Mouse (Mus musculus) stomach, postnatal 0 days (tissue): ENCODE data around the gene Dlgap1. TPM values are rescaled to one million over a fixed set of nuclear protein-coding genes. Genes with fewer than 3 reads are reported as not detected.

Experiments used
- ATAC-seq: fragments of 200-750 bp; cut with Nextera tagmentation; 2 replicates; pipeline ENCODE4 v1.8.0; 2017; ENCODE audit not compliant: low FRiP score, low TSS enrichment
- DNase-seq: peaks from one replicate; pipeline ENCODE4 v3.0.0-alpha.2; 2016; ENCODE audit warnings: low spot score
- H3K27ac ChIP-seq: fragments of 300-500 bp; sonication (generic); replicated peaks from 2 replicates; pipeline ENCODE4 v1.5.1; 2014; ENCODE audit warnings: mild to moderate bottlenecking, control low read depth
- H3K27me3 ChIP-seq: fragments of 300-500 bp; sonication (generic); 2 replicates; pipeline ENCODE4 v1.6.1; 2014; ENCODE audit warnings: low read length; ENCODE audit not compliant: control insufficient read depth, insufficient read depth
- H3K36me3 ChIP-seq: fragments of 300-500 bp; sonication (generic); 2 replicates; pipeline ENCODE4 v1.6.1; 2014; ENCODE audit warnings: low read length, mixed read lengths; ENCODE audit not compliant: control insufficient read depth, insufficient read depth
- H3K4me1 ChIP-seq: fragments of 300-500 bp; sonication (generic); replicated peaks from 2 replicates; pipeline ENCODE4 v1.6.1; 2014; ENCODE audit warnings: antibody characterized with exemption; ENCODE audit not compliant: control insufficient read depth, insufficient read depth
- H3K4me2 ChIP-seq: fragments of 300-500 bp; sonication (generic); replicated peaks from 2 replicates; pipeline ENCODE4 v1.6.1; 2014; ENCODE audit warnings: low read depth, mild to moderate bottlenecking, control low read depth, moderate library complexity
- H3K4me3 ChIP-seq: fragments of 300-500 bp; sonication (generic); 2 replicates; pipeline ENCODE4 v1.5.1; 2014; ENCODE audit warnings: low read depth, low read length, control low read depth
- H3K9ac ChIP-seq: fragments of 300-500 bp; sonication (generic); 2 replicates; pipeline ENCODE4 v1.6.1; 2014; ENCODE audit warnings: mild to moderate bottlenecking, low read length, control low read depth, mixed read lengths
- H3K9me3 ChIP-seq: fragments of 300-500 bp; sonication (generic); 2 replicates; pipeline ENCODE4 v1.6.1; 2016; ENCODE audit warnings: low read length; ENCODE audit not compliant: control insufficient read depth
- CTCF ChIP-seq: IDR thresholded peaks from 2 replicates; pipeline ENCODE4 v1.5.1; 2016; ENCODE audit warnings: antibody characterized with exemption, low read depth, mild to moderate bottlenecking, moderate library complexity
- EP300 ChIP-seq: optimal IDR thresholded peaks from 2 replicates; pipeline ENCODE3; 2016; ENCODE audit warnings: antibody characterized with exemption
- WGBS: fragments of 180-500 bp; shearing (Covaris S2); extraction: QIAGEN DNeasy Blood & Tissue Kit; methylation state at CpG from one replicate; pipeline ENCODE4 v1.1.7; 2014; 5-methylcytosine and 5-hydroxymethylcytosine counted together
- microRNA counts: library from miRNA; unstranded; fragments of <30 nt; microRNA quantifications from one replicate; lab custom pipeline; 2015
- microRNA-seq: library from miRNA; unstranded; fragments of <30 nt; microRNA quantifications from one replicate; pipeline ENCODE4, GENCODE M21; 2016
- polyA plus RNA-seq: library from polyadenylated mRNA; unstranded; fragments of >200 nt; fragmentation: Nextera tagmentation; extraction: Ambion mirVana; gene quantifications from 2 replicates; pipeline ENCODE4 v1.2.1, GENCODE M21; 2015

Gene Dlgap1
- polyA plus RNA-seq, 1 experiment from 2014 or later: 1.6 TPM

DNA sequence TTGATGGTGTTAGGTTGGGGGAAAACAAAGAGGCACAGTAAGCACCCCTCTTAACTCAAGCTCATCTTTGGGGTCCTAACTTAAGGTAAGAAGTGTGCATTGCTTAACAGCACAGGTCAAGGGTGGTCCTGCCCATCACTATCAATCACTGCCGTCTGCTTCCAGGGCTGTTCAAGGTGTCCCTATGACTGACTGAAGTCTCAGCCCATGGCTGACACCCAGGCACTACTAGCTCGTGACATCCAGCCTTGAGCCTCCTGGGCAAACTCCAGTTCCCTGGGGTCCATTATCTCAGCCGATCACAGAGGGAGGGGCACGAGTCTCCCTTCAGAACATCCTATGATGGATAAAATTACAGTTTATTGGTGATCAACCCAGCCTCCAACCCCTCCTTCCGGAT is 897.2 kb downstream of the Dlgap1 start:
- Histone ChIP-seq H3K4me3 (no peak overlapping the region), H3K9ac (no peak overlapping the region), H3K4me2 (no peak overlapping the region), H3K27ac (no peak overlapping the region), H3K27me3 (no peaks in the 10 kb centered on the region), H3K4me1 (no peaks in the 10 kb centered on the region), H3K36me3 (no peaks in the 10 kb centered on the region), H3K9me3 (no peaks in the 10 kb centered on the region)
- WGBS: 86% methylated on average over 5 of the region's 5 CpGs
- no peak for TF ChIP-seq CTCF
- no peak for TF ChIP-seq EP300
- DNase-seq (no peak), ATAC-seq (no peak)

DNA sequence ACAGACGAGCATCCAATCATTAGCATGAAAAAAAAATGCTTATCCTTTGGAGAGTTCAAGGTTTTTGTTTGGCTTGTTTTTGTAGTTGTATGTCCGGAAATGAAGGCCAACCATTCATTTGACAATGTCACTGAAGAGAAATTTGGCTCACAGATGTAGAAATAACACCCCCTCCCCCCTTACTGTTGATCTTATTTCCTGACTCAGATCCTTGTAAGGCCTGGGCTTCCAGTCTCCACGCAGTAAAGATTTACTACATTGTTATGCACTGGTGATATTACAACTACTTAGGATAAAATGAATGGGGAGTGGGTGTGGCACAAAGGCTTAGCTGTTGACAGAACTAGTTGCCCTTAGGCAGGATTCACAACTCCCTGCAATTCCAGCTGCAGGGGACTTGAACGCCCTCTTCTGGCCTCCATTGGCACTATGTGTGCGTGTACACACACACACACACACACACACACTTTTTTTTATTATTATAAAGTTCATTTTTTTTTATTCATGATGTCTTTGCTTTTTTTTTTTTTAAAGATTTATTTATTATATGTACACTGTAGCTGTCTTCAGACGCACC is 897.8 kb downstream of the Dlgap1 start:
- no peak for ATAC-seq

DNA sequence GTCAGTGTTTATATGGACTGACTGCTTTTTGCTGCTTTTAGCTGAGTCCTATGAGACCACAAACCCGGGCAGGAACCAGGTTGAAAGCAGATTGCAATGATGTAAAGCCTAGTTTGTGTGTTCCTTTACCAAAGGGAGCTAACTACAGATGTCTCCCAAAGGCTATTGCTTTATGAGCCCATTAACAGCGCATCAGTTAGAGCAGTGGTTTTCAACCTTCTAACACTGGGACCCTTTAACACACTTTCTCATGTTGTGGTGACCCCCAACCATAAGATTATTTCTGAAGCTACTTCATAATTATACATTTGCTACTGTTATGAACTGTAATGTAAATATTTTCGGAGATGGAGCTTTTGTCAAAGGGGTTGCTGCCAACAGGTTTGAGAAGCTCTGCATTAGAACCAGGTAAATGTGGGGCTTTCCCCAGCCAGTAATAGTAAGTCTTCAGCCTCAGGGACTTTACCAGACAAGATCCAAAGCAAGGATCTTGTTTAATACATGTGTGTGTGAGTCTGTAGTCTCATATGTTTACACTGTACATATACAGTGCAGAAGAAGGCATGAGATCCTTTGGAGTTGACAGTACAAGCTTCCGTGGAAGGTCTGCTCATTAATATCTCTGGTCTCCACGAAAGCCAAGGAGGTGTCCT is 899.8 kb downstream of the Dlgap1 start:
- 70% methylated on average over 5 of the region's 5 CpGs for WGBS

More for the DNA sequence above, 897.8 kb downstream of the Dlgap1 start:
- Histone ChIP-seq H3K27ac (no peak overlapping the region), H3K4me3 (no peak overlapping the region), H3K9ac (no peak overlapping the region), H3K9me3 (no peaks in the 10 kb centered on the region), H3K4me2 (no peak overlapping the region), H3K36me3 (no peaks in the 10 kb centered on the region), H3K4me1 (no peaks in the 10 kb centered on the region), H3K27me3 (no peaks in the 10 kb centered on the region)
- WGBS: 84% methylated on average over 6 of the region's 6 CpGs
- TF ChIP-seq CTCF: no peak
- no peak for TF ChIP-seq EP300
- DNase-seq: no peak

DNA sequence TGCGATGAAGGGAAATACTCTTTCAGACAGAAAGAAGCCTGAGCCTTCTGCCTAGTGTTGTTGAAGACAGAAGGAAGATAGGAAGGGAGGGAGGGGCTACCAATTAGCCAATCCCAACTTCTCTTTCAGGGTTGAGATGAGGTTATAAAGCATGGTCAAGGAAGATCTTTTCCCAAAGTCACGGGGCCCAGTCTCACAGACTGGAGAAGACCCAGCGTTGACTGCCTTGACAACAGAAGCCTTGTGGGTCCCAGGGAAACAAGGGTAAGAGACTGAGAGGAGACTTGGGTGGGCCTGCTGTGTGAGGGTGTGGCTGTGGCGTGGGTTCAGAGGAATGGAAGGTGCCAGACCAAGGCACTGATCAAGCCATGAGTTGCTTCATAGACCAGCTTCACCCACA is 901.7 kb downstream of the Dlgap1 start:
- no peak for TF ChIP-seq EP300
- no peak for TF ChIP-seq CTCF
- WGBS: 89% methylated on average over 4 of the region's 4 CpGs
- ATAC-seq: no peak

More for the DNA sequence above, 899.8 kb downstream of the Dlgap1 start:
- no peaks in the 10 kb centered on the region for H3K9me3 ChIP-seq
- DNase-seq (no peak), ATAC-seq (no peak)
- H3K4me1 ChIP-seq: no peaks in the 10 kb centered on the region
- no peak overlapping the region for H3K9ac ChIP-seq
- TF ChIP-seq CTCF: no peak
- H3K27me3 ChIP-seq: no peaks in the 10 kb centered on the region
- no peak overlapping the region for H3K4me3 ChIP-seq
- H3K36me3 ChIP-seq: no peaks in the 10 kb centered on the region
- H3K4me2 ChIP-seq: no peak overlapping the region
- no peak overlapping the region for H3K27ac ChIP-seq

More for the DNA sequence above, 901.7 kb downstream of the Dlgap1 start:
- H3K27ac ChIP-seq: no peak overlapping the region
- no peaks in the 10 kb centered on the region for H3K9me3 ChIP-seq
- DNase-seq: no peak
- no peak overlapping the region for H3K4me3 ChIP-seq
- no peaks in the 10 kb centered on the region for H3K4me1 ChIP-seq
- H3K4me2 ChIP-seq: no peak overlapping the region
- no peaks in the 10 kb centered on the region for H3K27me3 ChIP-seq
- H3K36me3 ChIP-seq: no peaks in the 10 kb centered on the region
- no peak overlapping the region for H3K9ac ChIP-seq

MicroRNAs within 50 kb of the gene (microRNA counts, 519-probe panel; counts per million panel counts)
- microRNA mmu-miR-1195 (lab: Ali Mortazavi, UCI): not detected

Small RNAs within 50 kb of the gene (microRNA-seq; reads per million reads assigned to microRNA genes)
- not detected for gene Mir1195
